Mouse (Mus musculus): ENCODE results near the gene Sp9.

Gene Sp9

GRCm38 (mm10) chr2:73314311-73314710, 42.6 kb downstream of the Sp9 start:
- no peak for DNase-seq

- no peak for DNase-seq
These were observed 45.7 kb downstream of the Sp9 start for GRCm38 (mm10) chr2:73317426-73317825.

GRCm38 (mm10) chr2:73319218-73319617, 47.5 kb downstream of the Sp9 start:
- no peak for DNase-seq

- DNase-seq: no peak
These were observed 51.3 kb downstream of the Sp9 start for GRCm38 (mm10) chr2:73322991-73323390.

- DNase-seq: no peak
These were observed 54.1 kb downstream of the Sp9 start for GRCm38 (mm10) chr2:73325871-73326270.
